Mouse (Mus musculus) liver, adult 2 months (tissue): Measurements from ENCODE around the gene Mcu. TPM values are rescaled to one million over a fixed set of nuclear protein-coding genes. Genes with fewer than 3 reads are reported as not detected.

Source experiments
- DNase-seq: peaks from one replicate; pipeline ENCODE4 v3.0.0-alpha.2; 2011; ENCODE audit warnings: low read depth, low spot score; ENCODE audit errors: extremely low read depth
- H3K27ac ChIP-seq: fragments of 200-500 bp; replicated peaks from 2 replicates; pipeline ENCODE4 v1.5.1; 2012; ENCODE audit warnings: low read depth, mild to moderate bottlenecking, control low read depth, inconsistent platforms, low read length; ENCODE audit not compliant: insufficient read depth
- H3K27me3 ChIP-seq: fragments of 200-500 bp; 2 replicates; pipeline ENCODE4 v1.6.1; 2012; ENCODE audit warnings: mild to moderate bottlenecking, moderate library complexity, low read length, inconsistent platforms; ENCODE audit not compliant: control insufficient read depth, insufficient read depth
- H3K36me3 ChIP-seq: fragments of 200-500 bp; 2 replicates; pipeline ENCODE4 v1.6.1; 2012; ENCODE audit warnings: low read length, inconsistent platforms; ENCODE audit not compliant: control insufficient read depth, insufficient read depth
- H3K4me1 ChIP-seq: fragments of 200-500 bp; 2 replicates; pipeline ENCODE4 v1.6.1; 2011; ENCODE audit warnings: low read length; ENCODE audit not compliant: control insufficient read depth, insufficient read depth
- H3K4me3 ChIP-seq: fragments of 200-500 bp; 2 replicates; pipeline ENCODE4 v1.5.1; 2011; ENCODE audit warnings: low read depth, mild to moderate bottlenecking, control low read depth, low read length, moderate library complexity; ENCODE audit not compliant: insufficient read depth
- H3K79me2 ChIP-seq: fragments of 200-500 bp; 2 replicates; pipeline ENCODE4 v1.6.1; 2012; ENCODE audit warnings: inconsistent platforms, mild to moderate bottlenecking, low read length, moderate library complexity; ENCODE audit not compliant: control insufficient read depth, insufficient read depth
- H3K9ac ChIP-seq: fragments of 200-500 bp; 2 replicates; pipeline ENCODE4 v1.6.1; 2012; ENCODE audit warnings: low read depth, mild to moderate bottlenecking, control low read depth, inconsistent platforms, low read length
- CTCF ChIP-seq: fragments of 200-500 bp; IDR thresholded peaks from 2 replicates; pipeline ENCODE4 v1.5.1; 2011; ENCODE audit warnings: low read depth, low read length, control low read depth
- POLR2A ChIP-seq: fragments of 200-500 bp; IDR thresholded peaks from 2 replicates; pipeline ENCODE4 v1.6.1; 2011; ENCODE audit warnings: low read length, control low read depth; ENCODE audit not compliant: insufficient read depth; ENCODE audit errors: extremely low read depth
- WGBS: fragments of 180-500 bp; shearing (Covaris S2); methylation state at CpG from one replicate; pipeline ENCODE4 v1.1.7; 2018; 5-methylcytosine and 5-hydroxymethylcytosine counted together
- polyA plus RNA-seq: library from polyadenylated mRNA; depleted of rRNA; stranded (reverse); fragments of >200 nt; gene quantifications from 2 replicates; pipeline ENCODE4 v1.2.3, GENCODE M21; 2012
- total RNA-seq: library from RNA; depleted of rRNA; stranded (reverse); fragments of >200 nt; gene quantifications from 2 replicates; pipeline ENCODE4 v1.2.3, GENCODE M21; 2014

The Mcu gene
- total and polyA plus RNA-seq, 2 experiments, result 11.5 to 12.9 TPM

DNA sequence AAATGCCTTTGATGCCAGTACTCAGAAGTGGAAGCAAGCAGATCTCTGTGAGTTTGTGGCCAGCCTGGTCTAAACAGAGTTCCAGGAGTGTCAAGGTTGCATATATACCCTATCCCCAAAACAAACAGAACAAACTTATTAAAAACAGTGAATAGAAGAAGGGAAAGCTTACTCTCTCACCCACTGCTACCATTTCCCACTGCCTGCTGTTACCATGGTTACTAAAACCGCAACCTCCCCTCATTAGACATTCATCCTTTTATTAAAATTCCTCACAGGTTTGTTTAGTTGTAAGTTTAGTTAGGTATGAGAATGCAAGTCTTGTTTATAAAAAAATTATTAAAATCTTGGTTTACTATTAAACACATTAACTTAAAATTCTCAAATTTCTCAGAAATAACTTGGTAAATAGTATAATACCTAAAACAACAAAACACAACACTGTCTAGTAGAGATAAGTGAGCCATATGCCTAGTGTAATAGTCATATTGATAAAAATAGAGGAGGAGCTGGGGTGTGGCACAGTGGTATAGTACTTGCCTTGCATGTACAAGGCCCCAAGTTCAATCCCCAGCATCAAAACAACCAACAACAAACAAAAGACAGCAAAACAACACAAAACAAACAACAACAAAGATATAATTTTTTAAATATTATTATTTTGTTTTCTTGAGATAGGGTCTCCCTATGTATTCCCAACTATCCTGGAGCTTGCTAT is 34.5 kb downstream of the Mcu start:
- Histone ChIP-seq H3K9ac (no peak overlapping the region), H3K27ac (no peak overlapping the region), H3K79me2 (peaks cover 21% of the 10 kb centered on the region), H3K36me3 (no peaks in the 10 kb centered on the region), H3K4me3 (no peak overlapping the region), H3K27me3 (no peaks in the 10 kb centered on the region), H3K4me1 (peaks cover 10% of the 10 kb centered on the region)
- no peak for DNase-seq
- TF ChIP-seq POLR2A (no peak), CTCF (no peak)
- WGBS, result 96% methylated on average over 1 of the region's 1 CpGs

- Histone ChIP-seq H3K27me3 (no peaks in the 10 kb centered on the region), H3K4me1 (peaks cover 10% of the 10 kb centered on the region), H3K9ac (no peak overlapping the region), H3K27ac (no peak overlapping the region), H3K4me3 (no peak overlapping the region), H3K36me3 (no peaks in the 10 kb centered on the region), H3K79me2 (peaks cover 26% of the 10 kb centered on the region)
- DNase-seq, result no peak
- TF ChIP-seq POLR2A, result no peak
- TF ChIP-seq CTCF, result no peak
- WGBS, result 98% methylated on average over 3 of the region's 3 CpGs
These were observed 35.8 kb downstream of the Mcu start for GRCm38 (mm10) chr10:59580593-59581149.

GRCm38 (mm10) chr10:59579645-59580044 is 36.8 kb downstream of the Mcu start:
- no peak overlapping the region for H3K9ac ChIP-seq

DNA sequence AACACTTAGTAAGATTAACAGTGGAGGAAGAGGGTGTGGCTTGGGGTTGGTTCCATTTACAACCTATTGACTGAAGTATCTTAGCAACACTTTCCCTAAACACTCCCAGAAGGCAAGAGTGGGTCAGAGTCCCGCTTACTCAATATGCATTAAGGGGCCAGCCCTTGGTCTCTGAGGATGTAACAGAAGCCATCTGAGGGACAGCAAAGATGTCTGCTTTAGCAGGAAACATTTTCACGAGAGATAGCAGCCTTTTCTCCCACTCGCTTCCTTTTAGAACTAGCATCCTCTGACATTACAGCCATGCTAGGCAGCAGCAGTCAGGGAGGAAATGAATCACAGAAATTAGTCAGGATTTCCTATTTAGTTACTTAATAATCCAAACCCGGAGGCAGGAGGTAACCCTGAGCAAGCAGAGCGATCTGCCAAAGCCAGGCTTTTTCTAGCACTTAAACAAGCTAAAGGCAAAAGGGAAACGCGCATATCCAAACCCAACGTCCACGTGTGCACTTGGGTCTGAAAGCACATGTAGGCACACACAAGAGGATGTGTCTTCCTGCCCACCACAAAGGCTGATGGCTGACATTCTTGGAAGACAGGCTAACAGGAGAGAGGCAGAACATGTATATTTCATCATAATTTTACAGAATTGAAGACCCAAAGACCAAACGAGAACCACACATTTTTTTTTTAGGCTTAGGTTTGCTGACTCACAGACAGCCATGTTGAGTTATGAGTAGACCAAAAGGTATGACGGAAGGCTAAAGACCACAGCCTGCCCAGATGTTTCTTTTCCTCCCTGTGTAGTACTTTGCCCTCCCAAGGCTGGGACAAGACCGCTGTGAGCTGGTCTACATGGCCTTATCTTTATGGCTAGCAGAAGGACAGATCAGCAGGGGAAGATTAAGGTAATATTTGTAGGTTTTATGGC is 38.4 kb downstream of the Mcu start:
- peaks cover 30% of the 10 kb centered on the region for H3K79me2 ChIP-seq
- H3K36me3 ChIP-seq, result no peaks in the 10 kb centered on the region
- H3K27ac ChIP-seq, result peak overlapping the region; percentile 52
- peak; percentile 78 for DNase-seq
- H3K4me3 ChIP-seq, result peak overlapping the region; percentile 15; the same call in 1 of the 2 replicates
- no peak for TF ChIP-seq POLR2A
- no peak for TF ChIP-seq CTCF
- 0 out of 2 replicates have a peak overlapping the region, but pooled peaks have one; percentile 2 for H3K9ac ChIP-seq
- H3K4me1 ChIP-seq, result peaks cover 10% of the 10 kb centered on the region
- WGBS, result 8% methylated on average over 12 of the region's 12 CpGs
- no peaks in the 10 kb centered on the region for H3K27me3 ChIP-seq

More at GRCm38 (mm10) chr10:59579645-59580044, 36.8 kb downstream of the Mcu start:
- H3K4me3 ChIP-seq, result no peak overlapping the region
- H3K79me2 ChIP-seq, result peaks cover 30% of the 10 kb centered on the region
- H3K27ac ChIP-seq, result no peak overlapping the region
- DNase-seq, result no peak
- TF ChIP-seq POLR2A (no peak), CTCF (no peak)
- no peaks in the 10 kb centered on the region for H3K27me3 ChIP-seq
- H3K36me3 ChIP-seq, result no peaks in the 10 kb centered on the region
- H3K4me1 ChIP-seq, result peaks cover 10% of the 10 kb centered on the region
- WGBS, result 97% methylated on average over 3 of the region's 3 CpGs

DNA sequence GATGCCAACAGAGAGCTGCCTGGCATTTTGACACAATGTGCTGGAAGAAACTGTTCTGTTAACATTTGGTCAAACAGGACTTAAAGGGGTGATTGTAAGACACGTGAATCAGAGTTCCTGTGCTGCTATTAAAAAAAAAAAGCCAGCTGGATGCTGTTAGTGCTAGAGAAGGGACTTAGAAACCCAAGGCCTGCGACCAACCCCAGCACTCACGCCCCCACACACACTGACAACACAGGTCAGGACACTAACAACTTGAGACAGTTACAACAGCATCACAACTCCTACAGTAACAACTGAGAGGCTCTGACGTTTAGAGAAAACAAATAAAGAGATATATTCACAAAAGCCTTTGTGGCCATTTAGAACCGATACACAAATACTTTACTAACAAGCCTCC is 40.2 kb downstream of the Mcu start:
- no peak overlapping the region for H3K4me3 ChIP-seq
- no peaks in the 10 kb centered on the region for H3K27me3 ChIP-seq
- no peak for TF ChIP-seq POLR2A
- TF ChIP-seq CTCF, result no peak
- peaks cover 19% of the 10 kb centered on the region; the same call in 1 of the 2 replicates for H3K79me2 ChIP-seq
- no peak for DNase-seq
- H3K36me3 ChIP-seq, result no peaks in the 10 kb centered on the region
- 55% methylated on average over 5 of the region's 5 CpGs for WGBS
- peaks cover 10% of the 10 kb centered on the region for H3K4me1 ChIP-seq
- H3K9ac ChIP-seq, result no peak overlapping the region
- no peak overlapping the region for H3K27ac ChIP-seq
